Mouse (Mus musculus) adrenal gland, postnatal 14 days (tissue): ENCODE results near the gene Trappc5. TPM values are rescaled to one million over a fixed set of nuclear protein-coding genes. Genes with fewer than 3 reads are reported as not detected.

Experiments
- total RNA-seq: library from RNA; stranded (reverse); gene quantifications from 2 replicates; pipeline ENCODE4 v1.2.3, GENCODE M21; 2021

Trappc5 gene
- total RNA-seq, 1 experiment from 2014 or later, result 19.6 TPM

Other genes with a start within 250 kb of the Trappc5 start
- 12.8 and 13.5 TPM in 2 replicates for gene Pex11g, start 208.6 kb upstream of the Trappc5 start, total RNA-seq
- gene Tex45, start 205.4 kb upstream of the Trappc5 start, total RNA-seq, result not detected in 2 replicates
- 19.2 and 24.7 TPM in 2 replicates for gene Zfp358, start 183.2 kb upstream of the Trappc5 start, total RNA-seq
- gene Mcoln1, start 175.8 kb upstream of the Trappc5 start, total RNA-seq, result 31.8 and 37.5 TPM in 2 replicates
- 29.9 and 41.0 TPM in 2 replicates for gene Pnpla6, start 160.9 kb upstream of the Trappc5 start, total RNA-seq
- 0.52 TPM in 1 of 2 replicates, not detected in the other for gene C330021F23Rik, start 108.3 kb upstream of the Trappc5 start, total RNA-seq
- gene Camsap3, start 89.0 kb upstream of the Trappc5 start, total RNA-seq, result 8.8 and 10.3 TPM in 2 replicates
- 31.5 and 38.2 TPM in 2 replicates for gene Xab2, start 55.0 kb upstream of the Trappc5 start, total RNA-seq
- 121 TPM in 2 replicates for gene Pet100, start 54.8 kb upstream of the Trappc5 start, total RNA-seq
- not detected in 2 replicates for gene Pcp2, start 50.8 kb upstream of the Trappc5 start, total RNA-seq
- 79.6 and 116 TPM in 2 replicates for gene Stxbp2, start 45.3 kb upstream of the Trappc5 start, total RNA-seq
- gene Retn, start 20.5 kb upstream of the Trappc5 start, total RNA-seq, result 9.5 and 19.9 TPM in 2 replicates
- 0.37 and 0.75 TPM in 2 replicates for gene Mcemp1, start 10.5 kb upstream of the Trappc5 start, total RNA-seq
- 26.9 and 29.5 TPM in 2 replicates for gene Fcor, start 3.9 kb upstream of the Trappc5 start, total RNA-seq
- gene Fcer2a, start 17.9 kb downstream of the Trappc5 start, total RNA-seq, result 0.63 and 11.8 TPM in 2 replicates
- gene Clec4g, start 44.4 kb downstream of the Trappc5 start, total RNA-seq, result 2.6 and 7.4 TPM in 2 replicates
- 0.52 and 0.94 TPM in 2 replicates for gene Cd209a, start 72.7 kb downstream of the Trappc5 start, total RNA-seq
- not detected in 2 replicates for gene Cd209e, start 178.0 kb downstream of the Trappc5 start, total RNA-seq
- 0.63 and 1.5 TPM in 2 replicates for gene Cd209d, start 202.3 kb downstream of the Trappc5 start, total RNA-seq